Mouse (Mus musculus) c-Kit-negative CD71-positive TER-119-positive erythroid progenitor cells, embryonic 14.5 days (primary cell): ENCODE results near the gene Tmcc1.

Experiments used
- DNase-seq: peaks from one replicate; pipeline ENCODE4 v3.0.0-alpha.2; 2013; ENCODE audit warnings: low read depth, low spot score

Tmcc1 gene

GRCm38 (mm10) chr6:115993463-115994145 is 199.7 kb downstream of the Tmcc1 start:
- no peak for DNase-seq

GRCm38 (mm10) chr6:115992981-115993380 is 200.3 kb downstream of the Tmcc1 start:
- no peak for DNase-seq

- DNase-seq: no peak
Measured at GRCm38 (mm10) chr6:115991881-115992620, 201.2 kb downstream of the Tmcc1 start.

GRCm38 (mm10) chr6:115991108-115991880 is 202.0 kb downstream of the Tmcc1 start:
- DNase-seq: no peak

- no peak for DNase-seq
Measured at GRCm38 (mm10) chr6:115990479-115990878, 202.8 kb downstream of the Tmcc1 start.

- no peak for DNase-seq
Measured at GRCm38 (mm10) chr6:115990056-115990455, 203.2 kb downstream of the Tmcc1 start.

GRCm38 (mm10) chr6:115989607-115990006 is 203.7 kb downstream of the Tmcc1 start:
- no peak for DNase-seq

- DNase-seq: no peak
Measured at GRCm38 (mm10) chr6:115989032-115989431, 204.3 kb downstream of the Tmcc1 start.

- no peak for DNase-seq
Measured at GRCm38 (mm10) chr6:115987096-115987747, 206.1 kb downstream of the Tmcc1 start.

GRCm38 (mm10) chr6:115986472-115987095 is 206.7 kb downstream of the Tmcc1 start:
- no peak for DNase-seq

GRCm38 (mm10) chr6:115985622-115986021 is 207.7 kb downstream of the Tmcc1 start:
- DNase-seq: no peak

- no peak for DNase-seq
Measured at GRCm38 (mm10) chr6:115984580-115984979, 208.7 kb downstream of the Tmcc1 start.

- DNase-seq: no peak
Measured at GRCm38 (mm10) chr6:115983306-115984038, 209.8 kb downstream of the Tmcc1 start.

- no peak for DNase-seq
Measured at GRCm38 (mm10) chr6:115982889-115983288, 210.4 kb downstream of the Tmcc1 start.

GRCm38 (mm10) chr6:115978596-115978995 is 214.7 kb downstream of the Tmcc1 start:
- no peak for DNase-seq

- no peak for DNase-seq
Measured at GRCm38 (mm10) chr6:115977810-115978209, 215.5 kb downstream of the Tmcc1 start.

GRCm38 (mm10) chr6:115975606-115976005 is 217.7 kb downstream of the Tmcc1 start:
- DNase-seq: no peak

GRCm38 (mm10) chr6:115973881-115974662 is 219.2 kb downstream of the Tmcc1 start:
- no peak for DNase-seq

- no peak for DNase-seq
Measured at GRCm38 (mm10) chr6:115973139-115973875, 220.0 kb downstream of the Tmcc1 start.
